Mouse (Mus musculus) T-helper 17 cell (primary cell): ENCODE measurements around the gene Glyctk.

ENCODE experiments used
- in situ Hi-C, 2 experiments: fragments of 300-600 bp; cut with MboI, MseI; formaldehyde crosslinking; loops; 1 replicate in 1 of 2; 2 replicates in 1 of 2; pipeline ENCODE4 v1.15.1; 2025; ENCODE audit warnings: high pct_unique_total_duplicates in 2 of 2

The Glyctk gene

GRCm38 (mm10) chr9:106158037-106158491, at the start of gene Glyctk:
Gene Glyctk, minus strand, starts transcription at chr9:106158138.
- in situ Hi-C loops = loop anchor here in 1 of 2 experiments (10.0 kb wide), 2 partner anchors 1103 to 1883 kb away; partner anchors contain the start of gene Mrpl3

DNA sequence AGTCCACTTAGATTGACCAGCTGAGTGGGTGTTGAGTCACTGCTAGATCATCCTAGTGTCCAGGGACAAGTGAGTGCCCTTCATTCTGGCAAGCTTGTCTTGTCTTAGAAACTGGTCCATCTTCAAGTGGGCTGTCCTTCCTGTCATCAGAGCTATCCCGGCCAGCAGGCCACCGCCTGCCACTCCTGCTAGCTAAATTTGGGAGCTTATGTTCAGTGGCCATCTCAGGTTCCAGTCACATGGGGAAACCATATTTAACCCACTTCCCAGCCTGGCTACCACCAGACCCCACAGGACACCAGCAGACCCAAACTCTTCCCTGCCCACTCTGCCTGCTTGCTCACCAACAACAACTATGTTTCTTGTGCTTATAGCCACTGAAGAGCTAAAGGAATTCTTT, 48.6 kb upstream of the Glyctk start:
- in situ Hi-C loops = loop anchor here in 1 of 2 experiments (5.0 to 10.0 kb wide), 2 partner anchors 39 to 1678 kb away; partner anchors contain the start of gene Mon1a

GRCm38 (mm10) chr9:106205713-106206290, 47.9 kb upstream of the Glyctk start:
- in situ Hi-C loops = loop anchor here in 1 of 2 experiments (5.0 to 10.0 kb wide), 2 partner anchors 39 to 1679 kb away; partner anchors contain the start of gene Mon1a

DNA sequence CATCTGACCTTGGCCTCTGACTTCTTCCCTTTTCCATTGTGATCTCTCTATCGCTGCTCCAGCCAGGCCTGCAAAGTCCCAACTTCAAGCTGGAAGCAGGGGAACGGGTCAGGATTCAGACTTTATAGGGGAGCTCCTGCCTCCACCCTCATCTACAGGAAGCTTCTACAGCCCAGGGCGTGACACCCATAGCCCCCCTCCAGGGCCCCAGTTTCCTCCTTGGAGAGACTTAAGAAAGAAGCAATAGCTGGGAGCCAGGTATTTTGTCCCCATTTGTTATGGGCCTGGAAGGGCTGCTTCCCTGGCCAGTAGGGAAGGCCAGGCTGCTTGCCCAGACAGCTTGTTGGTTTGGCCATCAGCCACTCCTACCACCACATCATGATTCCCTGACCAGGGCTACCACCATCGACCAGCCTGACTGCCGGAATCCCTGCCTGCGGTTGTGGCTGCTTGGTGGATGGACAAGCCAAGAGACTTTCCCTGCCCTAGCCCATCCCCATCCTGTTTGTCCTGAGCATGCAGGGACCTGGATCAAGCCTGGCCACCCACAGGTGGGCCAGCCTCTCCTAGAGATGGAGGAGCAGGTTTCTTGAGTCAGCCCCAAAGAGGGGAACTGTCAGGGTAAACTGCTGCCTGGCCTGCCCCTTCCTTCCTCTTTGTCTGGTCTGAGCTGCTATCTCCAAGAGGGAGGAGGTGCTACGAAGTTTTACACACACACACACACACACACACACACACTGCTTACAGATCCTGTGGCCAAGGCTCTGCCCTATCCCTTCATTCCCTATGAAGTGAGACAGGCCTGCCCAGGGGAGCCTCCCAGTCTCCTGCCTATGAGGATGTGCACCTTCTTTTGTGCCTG, 46.3 kb upstream of the Glyctk start:
- in situ Hi-C loops = loop anchor here in 1 of 2 experiments (10.0 kb wide), 1 partner anchor 1681 kb away; the partner anchor contains the start of gene Mon1a

DNA sequence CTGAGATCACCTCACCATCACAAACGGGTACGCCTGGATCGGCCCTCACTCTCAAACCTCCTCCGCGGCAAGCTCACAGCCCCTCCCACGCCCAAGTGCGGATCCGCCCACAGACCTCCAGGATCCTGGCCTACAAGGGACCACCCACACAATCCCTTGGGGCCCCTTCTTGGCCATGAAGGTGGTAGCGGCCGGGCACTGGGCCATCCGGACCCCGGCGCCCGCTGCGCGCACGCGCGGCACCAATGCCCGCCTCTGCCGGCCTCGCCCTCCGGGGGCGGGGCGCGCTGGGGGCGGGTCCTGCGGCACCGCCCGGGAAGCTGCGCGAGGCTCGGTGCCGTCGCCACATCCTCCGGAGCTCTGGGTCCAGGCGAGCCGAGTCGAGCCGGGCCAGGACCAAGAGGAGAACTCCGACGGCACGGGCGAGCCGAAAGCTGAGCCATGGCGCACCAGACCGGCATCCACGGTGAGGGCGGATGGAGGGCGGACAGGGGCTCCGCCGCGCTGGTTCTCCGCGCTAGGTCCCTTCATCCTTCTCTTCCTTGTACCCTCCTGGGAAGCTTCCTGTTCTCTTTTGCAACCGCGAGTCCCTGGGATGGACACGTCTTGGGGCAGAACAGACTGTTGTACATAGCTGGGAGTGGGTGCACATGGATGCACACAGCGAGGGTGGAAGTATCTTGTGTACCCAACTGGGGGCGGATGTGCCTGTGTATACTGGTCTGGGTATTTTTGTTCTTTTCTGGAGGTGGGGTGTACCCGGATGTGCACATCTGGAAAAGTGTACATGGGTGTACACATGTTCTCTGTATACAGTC, 45.1 kb upstream of the Glyctk start, which contains the start of gene Twf2:
Gene Twf2, plus strand, starts transcription at position 290 of the 818 bp plus-strand sequence.
- in situ Hi-C loops = loop anchor here in 1 of 2 experiments (10.0 kb wide), 1 partner anchor 1682 kb away; the partner anchor contains the start of gene Mon1a

DNA sequence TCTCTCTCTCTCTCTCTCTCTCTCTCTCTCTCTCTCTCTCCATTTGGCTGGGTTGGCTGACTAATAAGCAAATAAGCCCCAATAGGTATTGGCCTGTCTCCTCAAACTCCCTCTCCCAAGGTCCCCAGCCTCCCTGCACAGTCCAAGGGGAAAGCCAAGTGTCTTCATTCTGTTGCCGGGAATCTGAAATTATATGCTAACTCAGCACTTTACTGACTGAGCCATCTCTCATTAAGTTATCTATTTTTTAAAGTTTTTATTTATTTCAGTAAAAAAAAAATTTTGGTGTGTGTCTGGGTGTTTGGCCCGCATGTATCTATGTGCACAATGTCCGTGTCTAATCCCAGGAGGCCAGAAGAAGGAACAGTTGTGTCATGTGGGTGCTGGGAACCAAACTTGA, 44.0 kb upstream of the Glyctk start:
- in situ Hi-C loops = loop anchor here in 1 of 2 experiments (10.0 kb wide), 1 partner anchor 1683 kb away; the partner anchor contains the start of gene Mon1a

GRCm38 (mm10) chr9:106199535-106200272, 41.8 kb upstream of the Glyctk start, which contains the start of gene Ppm1m:
Gene Ppm1m, minus strand, starts transcription at chr9:106199746.
- in situ Hi-C loops = loop anchor here (10.0 to 25.0 kb wide), 4 partner anchors 235 to 1685 kb away; partner anchors contain the start of genes Acy1 (in 1 of the 2), Cyb561d2 (in 1 of the 2), Manf (in 1 of the 2) and Mon1a (in 1 of the 2)

GRCm38 (mm10) chr9:106198962-106199458, 41.1 kb upstream of the Glyctk start:
- in situ Hi-C loops = loop anchor here (10.0 to 25.0 kb wide), 3 partner anchors 236 to 1338 kb away; partner anchors contain the start of genes Acy1 (in 1 of the 2), Cyb561d2 (in 1 of the 2), Manf (in 1 of the 2) and Nprl2 (in 1 of the 2)

- in situ Hi-C loops = loop anchor here (10.0 to 25.0 kb wide), 3 partner anchors 237 to 1340 kb away; partner anchors contain the start of genes Acy1 (in 1 of the 2), Cyb561d2 (in 1 of the 2), Manf (in 1 of the 2) and Nprl2 (in 1 of the 2)
These were observed 39.8 kb upstream of the Glyctk start for GRCm38 (mm10) chr9:106197732-106198131.

GRCm38 (mm10) chr9:106197081-106197713, 39.3 kb upstream of the Glyctk start:
- in situ Hi-C loops = loop anchor here (10.0 to 25.0 kb wide), 3 partner anchors 238 to 1340 kb away; partner anchors contain the start of genes Acy1 (in 1 of the 2), Cyb561d2 (in 1 of the 2), Manf (in 1 of the 2) and Nprl2 (in 1 of the 2)

GRCm38 (mm10) chr9:106195693-106196092, 37.8 kb upstream of the Glyctk start:
- in situ Hi-C loops = loop anchor here (10.0 to 25.0 kb wide), 3 partner anchors 239 to 1342 kb away; partner anchors contain the start of genes Acy1 (in 1 of the 2), Cyb561d2 (in 1 of the 2), Manf (in 1 of the 2) and Nprl2 (in 1 of the 2)

DNA sequence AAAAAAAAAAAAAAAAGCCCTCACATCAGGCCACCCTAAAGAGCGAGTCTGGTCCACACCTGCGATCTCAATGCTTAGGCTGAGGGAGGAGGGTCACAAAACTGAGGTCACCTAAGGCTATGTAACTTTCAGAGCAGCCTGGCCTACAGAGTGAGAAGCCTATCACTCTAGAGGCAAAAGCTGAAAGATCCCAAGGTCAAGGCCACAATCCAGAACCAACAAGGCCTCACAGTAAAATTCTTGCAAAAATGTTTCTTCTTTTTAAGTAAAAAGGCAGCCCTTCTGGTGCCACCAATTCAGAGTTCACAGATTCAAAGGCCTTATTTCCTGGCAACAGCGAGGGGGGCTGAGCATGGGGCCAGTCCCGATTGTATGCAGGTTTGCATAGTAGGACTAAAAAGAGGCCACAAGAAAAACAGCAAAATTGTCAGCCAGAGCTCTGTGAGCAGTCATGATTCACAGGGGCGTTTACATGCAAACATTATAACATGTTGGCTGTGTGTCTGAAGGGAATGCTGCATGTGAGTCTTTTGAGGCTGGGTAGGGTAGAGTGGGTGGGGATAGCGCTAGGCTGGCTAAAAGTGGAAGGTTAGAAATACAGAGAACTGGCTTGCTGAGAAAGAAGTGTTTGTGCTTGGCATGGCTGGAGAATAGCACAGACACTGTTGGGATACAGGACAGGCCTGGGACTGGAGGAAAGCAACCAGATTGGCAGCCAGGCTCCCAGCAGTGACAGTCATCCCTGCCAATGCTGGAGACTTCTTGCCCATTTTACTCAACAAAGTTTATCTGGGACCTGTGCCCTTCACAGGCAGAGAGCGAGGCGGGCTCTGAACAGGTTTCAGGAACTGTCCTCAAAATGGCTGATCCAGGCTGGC, 36.2 kb upstream of the Glyctk start:
- in situ Hi-C loops = loop anchor here (10.0 to 25.0 kb wide), 3 partner anchors 241 to 1343 kb away; partner anchors contain the start of genes Acy1 (in 1 of the 2), Cyb561d2 (in 1 of the 2), Manf (in 1 of the 2) and Nprl2 (in 1 of the 2)

DNA sequence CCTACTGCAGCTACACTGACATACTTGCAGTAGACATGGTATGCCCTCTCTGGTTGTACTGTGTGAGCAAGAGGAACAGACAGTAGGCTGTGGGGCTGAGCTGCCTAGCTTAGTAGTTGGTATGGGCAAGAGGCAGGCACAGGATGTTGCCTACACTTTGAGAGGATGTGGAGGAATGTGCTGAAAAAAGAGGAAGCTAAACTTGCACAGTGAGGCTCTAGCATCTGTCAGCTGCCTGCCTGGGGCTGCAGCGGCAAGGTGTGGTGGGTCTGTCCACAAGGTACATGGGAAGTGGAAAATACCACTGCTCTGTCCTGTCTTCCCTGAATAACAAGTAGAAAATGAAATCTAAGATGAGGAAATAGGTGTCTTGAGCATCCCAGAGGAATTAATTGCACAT, 35.1 kb upstream of the Glyctk start:
- in situ Hi-C loops = loop anchor here (10.0 to 25.0 kb wide), 3 partner anchors 242 to 1344 kb away; partner anchors contain the start of genes Acy1 (in 1 of the 2), Cyb561d2 (in 1 of the 2), Manf (in 1 of the 2) and Nprl2 (in 1 of the 2)

DNA sequence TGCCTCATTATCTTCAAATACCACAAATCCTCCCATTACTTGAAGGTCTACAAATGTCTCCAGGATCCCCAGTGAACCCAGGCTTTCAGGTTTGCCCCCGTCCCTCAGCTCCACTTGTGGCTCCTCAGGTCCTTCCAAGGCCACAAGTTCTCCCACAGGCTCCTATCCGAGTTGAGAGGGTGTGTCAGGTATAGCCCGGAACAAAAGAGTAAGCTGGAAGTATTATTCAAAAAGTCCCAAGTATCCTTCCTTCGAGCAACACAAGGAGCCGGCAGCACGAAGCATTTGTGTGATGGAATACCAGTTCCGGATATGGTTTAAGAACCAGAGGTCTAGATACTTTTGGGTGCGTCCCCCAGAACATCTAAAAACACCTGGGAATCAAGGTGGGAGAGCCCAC, 34.1 kb upstream of the Glyctk start:
- in situ Hi-C loops = loop anchor here (10.0 to 25.0 kb wide), 3 partner anchors 243 to 1345 kb away; partner anchors contain the start of genes Acy1 (in 1 of the 2), Cyb561d2 (in 1 of the 2), Manf (in 1 of the 2) and Nprl2 (in 1 of the 2)

DNA sequence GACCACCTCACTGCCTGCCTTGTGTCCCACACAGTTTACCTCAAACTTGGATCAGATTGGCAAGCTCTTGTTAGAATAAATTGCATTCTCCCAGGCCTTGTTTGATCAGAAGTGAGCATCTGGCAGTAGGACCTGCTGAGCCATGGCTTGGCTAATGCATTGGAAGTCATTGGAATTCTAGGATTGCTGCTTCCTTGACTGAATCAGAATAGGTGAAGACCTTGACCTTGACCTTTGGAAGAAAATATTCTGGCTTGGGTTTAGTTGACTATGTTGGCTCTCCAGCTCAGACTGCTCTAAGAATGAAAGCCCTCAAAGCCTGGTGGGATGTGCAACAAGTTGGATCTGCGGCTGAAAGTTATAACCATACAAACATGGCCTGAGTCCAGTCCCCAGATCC, 33.4 kb upstream of the Glyctk start:
- in situ Hi-C loops = loop anchor here (10.0 to 25.0 kb wide), 3 partner anchors 243 to 1346 kb away; partner anchors contain the start of genes Acy1 (in 1 of the 2), Cyb561d2 (in 1 of the 2), Manf (in 1 of the 2) and Nprl2 (in 1 of the 2)

- in situ Hi-C loops = loop anchor here (25.0 kb wide), 2 partner anchors 703 to 1353 kb away; partner anchors contain the start of genes Cyb561d2 (in 1 of the 2), Manf (in 1 of the 2), Nprl2 (in 1 of the 2) and Rbm15b (in 1 of the 2)
These were observed 26.1 kb upstream of the Glyctk start for GRCm38 (mm10) chr9:106183996-106184395.
